Mouse (Mus musculus) right cerebral cortex, postnatal 25 days (tissue): ENCODE results near the gene Cbfa2t3.
A peak's percentile ranks its signal among the peaks of the same experiment; 100 is the strongest.

Source experiments
- DNase-seq: peaks from one replicate; pipeline ENCODE4 v3.0.0; 2022

The Cbfa2t3 gene

DNA sequence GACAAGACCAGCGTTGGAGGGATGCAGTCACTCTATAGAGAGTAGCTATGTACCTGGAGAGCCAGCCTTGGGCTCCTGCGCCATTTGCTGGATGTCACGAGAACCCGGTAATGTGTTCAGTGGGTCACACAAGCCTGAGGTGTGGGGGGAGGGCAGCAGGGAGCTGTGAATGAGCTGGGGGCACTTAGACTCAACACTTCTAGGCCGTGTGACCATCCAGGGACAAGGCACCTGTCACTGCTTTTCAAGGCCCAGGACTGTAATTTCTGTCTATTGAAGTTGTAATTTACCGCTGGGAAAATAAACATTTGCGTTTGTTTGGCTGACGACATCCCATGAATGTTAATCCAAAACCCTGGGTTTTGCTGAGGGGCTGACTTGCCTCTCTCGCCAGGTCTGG, 12.0 kb downstream of the Cbfa2t3 start:
- DNase-seq: no peak

DNA sequence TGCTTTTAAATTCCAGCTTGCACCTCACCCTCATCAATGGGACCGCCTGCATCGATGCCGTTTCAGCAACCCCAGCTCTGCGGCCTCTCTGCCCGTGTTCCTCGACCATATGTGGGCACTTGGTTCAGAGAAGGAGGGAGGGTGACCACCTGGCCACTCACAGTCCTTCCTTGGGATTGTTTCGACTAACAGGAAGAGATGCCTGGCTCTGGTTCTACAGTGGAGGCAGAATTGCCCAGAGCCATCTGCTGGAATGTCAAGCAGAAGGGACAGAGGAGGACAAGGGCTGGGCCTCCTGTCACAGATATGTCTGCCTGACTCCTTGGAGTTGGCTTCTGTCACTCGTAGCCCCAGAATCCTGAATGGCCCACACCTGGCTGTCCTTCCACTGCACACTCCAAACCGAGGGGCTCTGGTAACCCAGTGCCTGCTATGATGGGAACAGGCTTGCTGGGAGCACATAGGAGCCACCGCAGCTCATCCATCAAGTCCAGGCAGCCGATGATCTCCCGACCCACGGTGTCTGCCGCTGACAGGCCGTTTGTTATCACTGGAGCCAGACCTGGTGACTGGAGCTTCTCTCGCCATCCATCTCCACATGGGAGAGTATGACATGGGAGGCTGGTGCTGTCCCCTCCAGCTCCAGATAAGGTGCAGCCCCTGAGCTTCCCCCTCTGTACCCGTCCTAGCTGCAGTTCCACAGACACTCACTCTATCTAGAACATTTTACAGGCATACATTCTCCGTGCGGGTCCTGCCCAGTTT, 13.6 kb downstream of the Cbfa2t3 start:
- DNase-seq: no peak

GRCm38 (mm10) chr8:122682820-122683219, 16.1 kb downstream of the Cbfa2t3 start:
- no peak for DNase-seq

GRCm38 (mm10) chr8:122680171-122680570, 18.7 kb downstream of the Cbfa2t3 start:
- no peak for DNase-seq

DNA sequence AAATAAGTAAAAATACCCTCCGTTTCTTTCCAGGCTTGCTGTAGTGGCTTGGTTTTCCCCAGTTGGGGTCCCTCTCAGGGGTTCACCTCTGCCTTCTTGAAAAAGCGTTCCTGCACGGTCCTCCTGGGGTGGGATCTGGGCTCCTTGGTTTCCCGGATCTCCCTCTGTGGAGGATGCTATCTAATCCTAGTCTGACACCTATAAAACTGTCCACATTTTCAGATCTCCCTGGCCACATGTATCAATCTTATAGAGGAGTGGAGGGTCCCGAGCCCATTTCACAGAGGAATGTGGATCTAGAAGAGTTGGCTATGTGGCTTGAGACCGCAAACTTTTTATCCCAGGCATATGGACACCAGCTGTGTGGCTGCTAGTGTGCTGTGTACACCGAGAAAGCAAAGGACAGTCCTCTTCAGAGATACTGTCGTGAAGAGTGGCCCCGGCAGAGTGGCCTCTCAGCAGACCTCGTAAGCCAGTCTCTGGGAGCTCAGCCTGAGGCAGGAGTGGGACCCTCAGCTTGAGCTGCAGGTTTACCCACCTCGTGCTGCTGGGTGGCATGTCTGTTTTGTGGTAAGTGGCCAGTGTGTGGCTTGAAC, 19.5 kb downstream of the Cbfa2t3 start:
- DNase-seq: no peak

DNA sequence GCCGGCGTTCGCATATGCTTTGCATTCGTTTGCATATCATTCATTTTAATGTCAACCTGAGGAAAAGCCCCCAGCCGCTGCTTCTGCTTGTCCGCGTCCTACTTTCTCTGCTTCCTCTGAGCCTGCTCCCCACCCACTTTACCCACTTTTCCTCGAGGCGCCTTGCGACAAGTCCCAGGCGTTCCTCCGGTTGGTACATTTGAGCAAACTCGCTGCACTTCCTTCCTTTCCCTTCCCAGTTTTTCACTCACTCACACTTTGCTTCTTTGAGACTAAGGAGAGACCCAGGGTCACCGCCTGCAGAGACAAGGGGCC, 20.1 kb downstream of the Cbfa2t3 start:
- DNase-seq: no peak

DNA sequence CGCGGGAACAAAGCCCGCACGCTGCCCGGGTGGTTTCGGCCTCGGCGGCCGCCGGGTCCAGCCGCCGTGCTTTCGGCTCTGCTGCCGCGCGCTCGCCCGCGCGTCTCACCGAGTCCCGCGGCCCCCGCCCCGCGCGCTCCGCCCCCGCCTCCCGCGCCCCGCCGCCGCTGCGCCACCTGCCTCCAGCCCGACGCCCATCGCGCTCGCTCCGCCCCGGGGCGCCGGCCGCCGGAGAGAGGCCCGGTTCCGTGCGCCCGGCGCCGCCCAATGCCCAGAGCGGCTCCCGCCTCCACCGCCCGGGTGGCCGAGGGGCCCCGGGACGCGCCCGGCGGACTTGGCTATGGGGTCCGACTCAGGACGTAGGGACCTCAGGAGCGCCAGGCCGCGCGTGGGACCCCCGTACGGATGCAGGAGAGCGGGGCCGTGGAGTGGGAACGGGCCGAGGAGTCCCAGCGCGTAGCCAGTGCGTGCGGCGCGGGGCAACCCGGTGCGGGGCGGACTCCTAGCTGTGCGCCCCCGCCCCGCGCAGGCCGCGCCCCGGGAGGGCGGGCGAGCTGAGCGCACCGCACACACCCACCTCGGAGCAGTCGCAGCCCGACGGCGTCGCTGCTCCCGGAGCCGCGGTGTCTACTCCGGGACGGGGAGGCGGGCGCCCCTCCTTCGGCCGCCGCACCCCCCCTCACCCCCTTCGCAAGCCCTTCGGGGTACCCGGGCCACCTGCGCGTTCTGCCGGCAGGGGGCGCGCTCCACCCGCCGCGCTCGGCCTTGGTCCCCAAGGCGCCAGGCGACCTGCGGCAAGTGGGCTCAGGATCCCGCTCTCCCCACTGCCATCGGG, 20.6 kb downstream of the Cbfa2t3 start:
- DNase-seq: peak; percentile 85

DNA sequence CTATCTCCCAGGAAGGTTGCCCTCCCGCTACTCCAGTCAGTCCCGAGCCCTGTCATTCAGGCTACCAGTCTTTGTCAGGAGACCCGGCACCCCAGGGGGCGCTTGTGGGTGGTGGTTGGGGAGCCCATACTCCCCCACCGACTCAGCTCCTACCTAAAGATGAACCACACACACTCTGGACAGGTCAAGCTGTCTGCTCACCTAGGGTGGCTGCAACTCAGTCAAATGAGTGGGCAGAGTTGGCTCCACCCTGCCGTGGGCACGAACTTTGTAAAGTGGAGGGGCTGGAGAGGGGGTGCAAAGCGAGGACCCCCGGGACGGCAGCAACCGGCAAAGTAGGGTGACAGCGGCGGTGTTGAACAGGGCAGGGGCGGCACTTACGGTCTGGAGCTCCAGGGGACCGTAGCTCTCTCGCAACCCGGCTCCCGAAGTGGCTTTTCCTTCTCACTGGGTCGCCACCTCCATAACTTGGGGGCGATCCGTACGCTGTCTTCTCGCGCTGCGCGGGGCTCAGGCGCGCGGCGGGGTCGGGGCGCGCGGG, 21.4 kb downstream of the Cbfa2t3 start:
- DNase-seq: peak; percentile 37

GRCm38 (mm10) chr8:122676621-122677480, 22.1 kb downstream of the Cbfa2t3 start:
- DNase-seq: peak; percentile 81

GRCm38 (mm10) chr8:122675596-122676420, 23.1 kb downstream of the Cbfa2t3 start:
- no peak for DNase-seq

DNA sequence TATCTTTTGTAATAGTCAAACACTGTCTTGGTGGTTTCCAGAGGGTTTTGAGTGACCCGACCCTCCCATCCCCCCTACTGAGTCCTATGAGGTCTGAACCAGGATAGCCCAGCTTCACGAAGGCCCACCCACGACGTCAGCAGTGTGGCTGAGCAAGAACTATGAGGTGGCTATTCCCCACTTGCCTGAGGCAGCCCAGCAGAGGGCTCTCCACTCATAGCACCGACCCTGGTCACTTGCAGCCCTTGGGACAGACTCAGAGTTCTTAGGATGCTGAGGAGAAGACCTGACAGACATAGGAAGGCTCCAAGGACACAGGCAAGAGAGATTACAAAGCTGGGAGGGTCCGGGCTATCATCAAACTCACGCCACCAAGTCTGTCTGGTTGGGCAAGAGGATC, 23.9 kb downstream of the Cbfa2t3 start:
- no peak for DNase-seq

GRCm38 (mm10) chr8:122673989-122674388, 24.9 kb downstream of the Cbfa2t3 start:
- no peak for DNase-seq

DNA sequence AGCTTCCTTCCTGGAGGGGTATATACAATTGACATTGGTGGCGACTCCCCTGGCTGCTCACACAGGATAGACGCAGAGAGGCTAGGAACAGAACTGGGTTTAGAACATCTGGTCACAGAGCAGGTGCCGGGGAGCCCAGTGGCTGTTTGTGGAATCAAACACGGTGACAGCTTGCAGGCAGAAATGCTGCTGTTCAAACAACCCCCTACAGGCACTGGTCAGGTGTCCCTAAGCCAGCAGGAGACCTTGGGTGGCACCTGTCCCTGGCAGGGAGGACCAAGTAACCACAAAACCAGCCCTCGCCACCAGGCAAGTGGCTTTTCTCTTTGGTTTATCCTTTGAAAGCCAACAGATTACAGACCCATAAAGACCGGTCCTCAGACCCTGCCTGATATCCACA, 27.0 kb downstream of the Cbfa2t3 start:
- DNase-seq: no peak

- no peak for DNase-seq
These were observed 28.2 kb downstream of the Cbfa2t3 start for GRCm38 (mm10) chr8:122670718-122671117.

GRCm38 (mm10) chr8:122670001-122670400, 28.9 kb downstream of the Cbfa2t3 start:
- no peak for DNase-seq

- no peak for DNase-seq
These were observed 29.5 kb downstream of the Cbfa2t3 start for GRCm38 (mm10) chr8:122669370-122669769.

DNA sequence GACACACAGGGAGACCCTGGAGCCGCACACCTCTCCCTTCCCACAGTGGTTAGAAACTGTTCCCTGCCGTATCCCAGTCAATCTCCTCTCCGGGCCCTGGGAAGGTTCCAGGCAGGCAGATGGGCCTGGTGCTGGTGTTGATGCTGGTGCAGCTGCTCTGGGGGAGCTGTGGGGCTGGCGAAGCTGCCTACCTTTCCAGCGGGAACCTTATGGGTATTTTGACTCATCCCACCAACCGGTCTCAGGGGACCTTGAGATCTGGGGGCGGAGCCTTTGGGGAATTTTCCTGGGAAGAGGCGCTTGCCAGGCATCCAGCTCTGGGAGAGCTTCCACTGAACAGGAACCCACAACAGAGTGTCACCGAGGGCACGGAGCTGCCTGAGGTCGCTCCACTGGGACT, 31.1 kb downstream of the Cbfa2t3 start:
- peak; percentile 84 for DNase-seq

- DNase-seq: peak; percentile 73
These were observed 32.1 kb downstream of the Cbfa2t3 start for GRCm38 (mm10) chr8:122666827-122667226.

- no peak for DNase-seq
These were observed 32.6 kb downstream of the Cbfa2t3 start for GRCm38 (mm10) chr8:122666338-122666764.

DNA sequence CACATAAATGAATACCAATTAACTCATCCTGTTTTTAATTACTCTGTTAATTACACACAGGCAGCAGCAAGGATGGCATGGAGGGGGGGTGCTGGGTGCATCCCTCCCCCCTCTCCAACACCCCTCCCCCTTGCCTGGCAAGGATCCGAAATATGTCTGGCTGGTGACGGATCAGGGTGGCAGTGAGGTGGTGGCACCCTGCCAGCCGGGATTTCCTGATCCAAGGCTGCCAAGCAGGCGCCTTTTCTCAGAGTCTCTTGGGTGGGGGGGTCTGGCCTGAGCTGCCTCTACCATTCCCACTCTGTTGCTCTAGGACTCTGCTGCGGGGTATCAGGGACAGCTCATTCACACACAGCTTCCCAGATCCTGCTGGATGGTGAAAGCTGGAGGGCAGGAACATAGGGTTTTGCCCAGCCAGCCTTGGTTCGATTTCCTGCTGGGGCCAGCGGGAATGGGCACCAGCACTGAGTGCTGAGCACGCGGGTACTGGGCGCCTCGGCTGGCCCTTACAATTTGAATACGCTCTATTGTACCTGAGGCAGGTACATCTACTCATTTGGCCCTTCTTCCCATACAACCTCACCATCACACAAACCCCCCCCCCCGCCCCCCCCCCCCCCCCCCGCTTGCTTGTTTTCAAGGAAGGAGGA, 33.1 kb downstream of the Cbfa2t3 start:
- DNase-seq: no peak

DNA sequence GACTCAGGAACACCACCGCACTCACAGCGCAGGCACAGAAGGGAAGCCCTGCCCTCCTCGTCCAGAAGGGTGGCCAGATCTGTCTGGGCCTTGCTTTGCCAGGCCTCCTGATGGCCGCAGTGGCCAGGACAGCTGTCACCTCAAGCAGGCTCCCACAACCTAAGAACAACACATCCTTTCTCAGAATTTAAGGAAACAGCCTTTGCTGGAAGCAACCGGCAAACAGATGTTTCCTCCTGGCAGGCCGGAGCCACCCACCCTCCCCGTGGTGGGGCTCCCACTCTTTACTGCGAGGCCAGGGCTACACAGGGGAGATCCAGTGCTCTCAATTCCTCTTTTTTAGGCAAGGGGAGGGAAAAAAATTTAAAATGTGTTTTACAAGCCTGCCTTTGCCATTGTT, 33.7 kb downstream of the Cbfa2t3 start:
- no peak for DNase-seq
